Mouse (Mus musculus) limb, embryonic 15.5 days (tissue): Measurements from ENCODE around the gene Olfr709-ps1. TPM values are rescaled to one million over a fixed set of nuclear protein-coding genes. Genes with fewer than 3 reads are reported as not detected.
"Not testable (repeated sequence)": the region's sequence is repeated elsewhere in the genome, so short reads cannot be mapped to it uniquely, and the experiment has no call there.

Experiments used
- ATAC-seq: fragments of 200-750 bp; cut with Nextera tagmentation; 2 replicates; pipeline ENCODE4 v1.8.0; 2017; ENCODE audit warnings: low read depth, moderate TSS enrichment; ENCODE audit not compliant: insufficient number of reproducible peaks, low FRiP score, low TSS enrichment
- H3K27ac ChIP-seq: fragments of 300-500 bp; sonication (generic); 2 replicates; pipeline ENCODE4 v1.5.1; 2015; ENCODE audit warnings: moderate library complexity, mild to moderate bottlenecking, inconsistent platforms
- H3K27me3 ChIP-seq: fragments of 300-500 bp; sonication (generic); 2 replicates; pipeline ENCODE4 v1.6.1; 2015; ENCODE audit warnings: inconsistent platforms
- H3K36me3 ChIP-seq: fragments of 300-500 bp; sonication (generic); 2 replicates; pipeline ENCODE4 v1.6.1; 2015; ENCODE audit warnings: inconsistent platforms
- H3K4me1 ChIP-seq: fragments of 300-500 bp; sonication (generic); 2 replicates; pipeline ENCODE4 v1.6.1; 2015; ENCODE audit warnings: inconsistent platforms
- H3K4me2 ChIP-seq: fragments of 300-500 bp; sonication (generic); 2 replicates; pipeline ENCODE4 v1.6.1; 2015; ENCODE audit warnings: mild to moderate bottlenecking, inconsistent platforms
- H3K4me3 ChIP-seq: fragments of 300-500 bp; sonication (generic); 2 replicates; pipeline ENCODE4 v1.5.1; 2015; ENCODE audit warnings: mild to moderate bottlenecking, inconsistent platforms
- H3K9ac ChIP-seq: fragments of 300-500 bp; sonication (generic); 2 replicates; pipeline ENCODE4 v1.6.1; 2015; ENCODE audit warnings: inconsistent platforms
- H3K9me3 ChIP-seq: fragments of 300-500 bp; sonication (generic); 2 replicates; pipeline ENCODE4 v1.6.1; 2016; ENCODE audit warnings: inconsistent platforms
- WGBS: fragments of 180-500 bp; shearing (Covaris S2); methylation state at CpG from one replicate; pipeline ENCODE4 v1.1.7; 2015; 5-methylcytosine and 5-hydroxymethylcytosine counted together
- polyA plus RNA-seq: library from polyadenylated mRNA; unstranded; fragments of >200 nt; fragmentation: Nextera tagmentation; extraction: Ambion mirVana; gene quantifications from 2 replicates; pipeline ENCODE4 v1.2.1, GENCODE M21; 2015

The Olfr709-ps1 gene
- polyA plus RNA-seq, result not detected in 2 replicates

- no peaks in the 10 kb centered on the region for H3K27me3 ChIP-seq
- H3K27ac ChIP-seq, result no peak within 1 kb of the TSS
- no peak within 1 kb of the TSS for H3K4me3 ChIP-seq
- no peak within 1 kb of the TSS for H3K9ac ChIP-seq
- ATAC-seq, result no peak
- no peaks in the 10 kb centered on the region for H3K36me3 ChIP-seq
- no peak within 1 kb of the TSS for H3K4me2 ChIP-seq
- no peaks in the 10 kb centered on the region for H3K9me3 ChIP-seq
- H3K4me1 ChIP-seq, result no peaks in the 10 kb centered on the region
Measured at GRCm38 (mm10) chr7:106932119-106932518, at the start of gene Olfr709-ps1. Gene Olfr709-ps1 (minus strand): TSS chr7:106932219.

- Histone ChIP-seq H3K9ac (no peak within 1 kb of the TSS), H3K4me2 (no peak within 1 kb of the TSS), H3K36me3 (no peaks in the 10 kb centered on the region), H3K9me3 (no peaks in the 10 kb centered on the region), H3K27ac (no peak within 1 kb of the TSS), H3K27me3 (no peaks in the 10 kb centered on the region), H3K4me3 (no peak within 1 kb of the TSS), H3K4me1 (no peaks in the 10 kb centered on the region)
- no peak for ATAC-seq
- 74% methylated on average over 1 of the region's 1 CpGs for WGBS
Measured at GRCm38 (mm10) chr7:106975353-106975752, 43.3 kb upstream of the Olfr709-ps1 start, which contains the start of gene Olfr711. Gene Olfr711 (minus strand): TSS chr7:106975453.

- not testable (repeated sequence) for H3K4me3 ChIP-seq, H3K4me2 ChIP-seq, H3K9me3 ChIP-seq, H3K36me3 ChIP-seq, H3K9ac ChIP-seq, H3K27me3 ChIP-seq, H3K27ac ChIP-seq, H3K4me1 ChIP-seq, ATAC-seq
Measured at GRCm38 (mm10) chr7:106967503-106967902, 35.5 kb upstream of the Olfr709-ps1 start.

- Histone ChIP-seq H3K9ac (no peak within 1 kb of the TSS), H3K4me1 (no peaks in the 10 kb centered on the region), H3K27ac (no peak within 1 kb of the TSS), H3K4me2 (no peak within 1 kb of the TSS), H3K27me3 (no peaks in the 10 kb centered on the region), H3K4me3 (no peak within 1 kb of the TSS), H3K36me3 (no peaks in the 10 kb centered on the region), H3K9me3 (no peaks in the 10 kb centered on the region)
- WGBS, result 80% methylated on average over 1 of the region's 1 CpGs
- no peak for ATAC-seq
Measured at GRCm38 (mm10) chr7:106963837-106964236, 31.8 kb upstream of the Olfr709-ps1 start, which contains the start of gene Olfr6. Gene Olfr6 (minus strand): TSS chr7:106963937.

GRCm38 (mm10) chr7:106948212-106948611 is 16.2 kb upstream of the Olfr709-ps1 start, which contains the start of gene Olfr710:
Gene Olfr710 (minus strand): TSS chr7:106948312.
- H3K9ac ChIP-seq, result no peak within 1 kb of the TSS
- 68% methylated on average over 3 of the region's 3 CpGs for WGBS
- H3K27me3 ChIP-seq, result no peaks in the 10 kb centered on the region
- H3K4me1 ChIP-seq, result no peaks in the 10 kb centered on the region
- no peak within 1 kb of the TSS for H3K4me2 ChIP-seq
- no peaks in the 10 kb centered on the region for H3K9me3 ChIP-seq
- no peak for ATAC-seq
- no peaks in the 10 kb centered on the region for H3K36me3 ChIP-seq
- H3K4me3 ChIP-seq, result no peak within 1 kb of the TSS
- H3K27ac ChIP-seq, result no peak within 1 kb of the TSS

- H3K27me3 ChIP-seq, H3K36me3 ChIP-seq, H3K4me2 ChIP-seq, H3K4me3 ChIP-seq, H3K9ac ChIP-seq, H3K9me3 ChIP-seq, H3K27ac ChIP-seq, ATAC-seq, H3K4me1 ChIP-seq: not testable (repeated sequence)
- WGBS, result 90% methylated on average over 7 of the region's 7 CpGs
Measured at GRCm38 (mm10) chr7:106920961-106921360, 11.1 kb downstream of the Olfr709-ps1 start.

- Histone ChIP-seq H3K27ac (no peak within 1 kb of the TSS), H3K4me3 (no peak within 1 kb of the TSS), H3K9ac (no peak within 1 kb of the TSS), H3K9me3 (no peaks in the 10 kb centered on the region), H3K27me3 (no peaks in the 10 kb centered on the region), H3K36me3 (no peaks in the 10 kb centered on the region), H3K4me2 (no peak within 1 kb of the TSS), H3K4me1 (no peaks in the 10 kb centered on the region)
- WGBS, result 53% methylated on average over 2 of the region's 2 CpGs
- no peak for ATAC-seq
Measured at GRCm38 (mm10) chr7:106907676-106908075, 24.3 kb downstream of the Olfr709-ps1 start, which contains the start of gene Olfr1532-ps1. Gene Olfr1532-ps1 (plus strand): TSS chr7:106908001.

- H3K27me3 ChIP-seq, H3K9me3 ChIP-seq, ATAC-seq, H3K4me3 ChIP-seq, H3K36me3 ChIP-seq, H3K27ac ChIP-seq, H3K4me2 ChIP-seq, H3K4me1 ChIP-seq, H3K9ac ChIP-seq: not testable (repeated sequence)
- WGBS, result 86% methylated on average over 3 of the region's 3 CpGs
Measured at GRCm38 (mm10) chr7:106901141-106901540, 30.9 kb downstream of the Olfr709-ps1 start, which contains the start of gene Olfr707. Gene Olfr707 (minus strand): TSS chr7:106901241.

- no peak within 1 kb of the TSS for H3K27ac ChIP-seq
- H3K9me3 ChIP-seq, result no peaks in the 10 kb centered on the region
- no peaks in the 10 kb centered on the region for H3K27me3 ChIP-seq
- WGBS, result 79% methylated on average over 2 of the region's 2 CpGs
- no peak for ATAC-seq
- no peak within 1 kb of the TSS for H3K4me3 ChIP-seq
- no peaks in the 10 kb centered on the region for H3K4me1 ChIP-seq
- no peak within 1 kb of the TSS for H3K4me2 ChIP-seq
- no peaks in the 10 kb centered on the region for H3K36me3 ChIP-seq
- no peak within 1 kb of the TSS for H3K9ac ChIP-seq
Measured at GRCm38 (mm10) chr7:106888062-106888461, 44.0 kb downstream of the Olfr709-ps1 start, which contains the start of gene Olfr706. Gene Olfr706 (minus strand): TSS chr7:106888162.

GRCm38 (mm10) chr7:106876791-106877190 is 55.2 kb downstream of the Olfr709-ps1 start, which contains the start of gene Olfr705:
Gene Olfr705 (minus strand): TSS chr7:106876891.
- no peak within 1 kb of the TSS for H3K4me2 ChIP-seq

More at GRCm38 (mm10) chr7:106876791-106877190, 55.2 kb downstream of the Olfr709-ps1 start, which contains the start of gene Olfr705:
- Histone ChIP-seq H3K27ac (no peak within 1 kb of the TSS), H3K9ac (no peak within 1 kb of the TSS), H3K27me3 (no peaks in the 10 kb centered on the region), H3K4me3 (no peak within 1 kb of the TSS), H3K4me1 (no peaks in the 10 kb centered on the region), H3K9me3 (no peaks in the 10 kb centered on the region), H3K36me3 (no peaks in the 10 kb centered on the region)
- no peak for ATAC-seq
- WGBS, result 80% methylated on average over 3 of the region's 3 CpGs
